Mouse (Mus musculus): ENCODE measurements around the gene Aebp1. TPM values are rescaled to one million over a fixed set of nuclear protein-coding genes. Genes with fewer than 3 reads are reported as not detected.

The Aebp1 gene
- polyA plus RNA-seq, 1 experiment from 2014 or later: 20.4 TPM

DNA sequence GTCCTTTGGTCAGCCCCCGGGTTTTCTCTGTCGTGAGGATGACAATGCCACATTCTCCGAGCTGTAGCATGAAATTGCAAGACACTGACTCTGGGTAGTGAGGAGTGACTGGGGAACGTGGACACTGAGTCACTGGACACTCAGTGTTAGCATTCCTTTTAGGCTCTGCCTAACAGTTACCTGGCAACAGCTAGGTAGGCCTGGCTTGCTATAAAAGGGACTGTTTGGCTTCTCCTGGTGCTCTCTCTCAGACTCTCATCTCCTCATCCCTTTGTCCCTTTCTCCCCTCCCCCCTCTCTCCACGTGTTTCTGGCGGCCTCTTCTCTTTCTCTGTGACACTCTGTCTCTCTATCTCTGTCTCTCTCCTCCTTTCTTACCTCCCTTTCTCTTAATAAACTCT, 40.6 kb downstream of the Aebp1 start:
- H3K9ac ChIP-seq (ENCODE audit: low read length): peak overlapping the region; percentile 67
- WGBS: 7% methylated on average over 6 of the region's 6 CpGs
- peak overlapping the region; percentile 65 for H3K4me2 ChIP-seq (ENCODE audit: low read depth, low read length, severe bottlenecking)
- no peaks in the 10 kb centered on the region for H3K36me3 ChIP-seq (ENCODE audit: control insufficient read depth, insufficient read depth, low read length)
- DNase-seq (ENCODE audit: low spot score) (no peak), ATAC-seq (replicated peaks; ENCODE audit: low FRiP score) (0 out of 2 replicates have a peak, but pooled peaks have one; percentile 4)
- peak overlapping the region; percentile 34 for H3K4me3 ChIP-seq (ENCODE audit: low read depth, low read length)
- no peak overlapping the region for H3K27ac ChIP-seq (ENCODE audit: low read depth, low read length)
- peaks cover 10% of the 10 kb centered on the region; the same call in 1 of the 2 replicates for H3K4me1 ChIP-seq (replicated peaks; ENCODE audit: control insufficient read depth, insufficient read depth, low read length)
- H3K9me3 ChIP-seq (ENCODE audit: control insufficient read depth, low read length): no peaks in the 10 kb centered on the region
- H3K27me3 ChIP-seq (ENCODE audit: control insufficient read depth, insufficient read depth, low read length): no peaks in the 10 kb centered on the region; the same call in none of the 2 replicates

DNA sequence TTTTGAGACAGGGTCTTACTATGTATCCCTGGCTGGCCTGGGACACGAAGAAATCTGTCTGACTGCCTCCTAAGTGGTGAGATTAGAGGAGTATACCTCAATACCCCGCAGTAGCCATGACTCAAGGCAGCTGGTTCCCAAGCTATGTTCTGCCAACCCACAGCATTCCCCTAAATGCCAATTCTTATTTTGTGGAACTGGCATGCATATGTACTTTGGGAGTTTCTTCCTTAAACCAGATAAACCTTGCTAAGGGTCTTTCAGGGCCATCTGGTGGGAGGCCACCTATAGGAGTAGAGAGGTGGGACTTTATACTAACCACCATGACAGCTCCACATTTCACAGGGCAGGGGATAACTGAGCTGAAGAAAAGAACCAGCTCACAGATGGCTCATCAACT, 42.1 kb downstream of the Aebp1 start:
- no peak overlapping the region for H3K4me2 ChIP-seq (ENCODE audit: low read depth, low read length, severe bottlenecking)
- ATAC-seq (replicated peaks; ENCODE audit: low FRiP score) (no peak), DNase-seq (ENCODE audit: low spot score) (no peak)
- no peaks in the 10 kb centered on the region for H3K9me3 ChIP-seq (ENCODE audit: control insufficient read depth, low read length)
- no peak overlapping the region for H3K27ac ChIP-seq (ENCODE audit: low read depth, low read length)
- no peaks in the 10 kb centered on the region for H3K36me3 ChIP-seq (ENCODE audit: control insufficient read depth, insufficient read depth, low read length)
- H3K27me3 ChIP-seq (ENCODE audit: control insufficient read depth, insufficient read depth, low read length): no peaks in the 10 kb centered on the region; the same call in 1 of the 2 replicates
- no peak overlapping the region for H3K4me3 ChIP-seq (ENCODE audit: low read depth, low read length)
- H3K4me1 ChIP-seq (replicated peaks; ENCODE audit: control insufficient read depth, insufficient read depth, low read length): peaks cover 8% of the 10 kb centered on the region; the same call in 1 of the 2 replicates
- 85% methylated on average over 2 of the region's 2 CpGs for WGBS
- no peak overlapping the region for H3K9ac ChIP-seq (ENCODE audit: low read length)

DNA sequence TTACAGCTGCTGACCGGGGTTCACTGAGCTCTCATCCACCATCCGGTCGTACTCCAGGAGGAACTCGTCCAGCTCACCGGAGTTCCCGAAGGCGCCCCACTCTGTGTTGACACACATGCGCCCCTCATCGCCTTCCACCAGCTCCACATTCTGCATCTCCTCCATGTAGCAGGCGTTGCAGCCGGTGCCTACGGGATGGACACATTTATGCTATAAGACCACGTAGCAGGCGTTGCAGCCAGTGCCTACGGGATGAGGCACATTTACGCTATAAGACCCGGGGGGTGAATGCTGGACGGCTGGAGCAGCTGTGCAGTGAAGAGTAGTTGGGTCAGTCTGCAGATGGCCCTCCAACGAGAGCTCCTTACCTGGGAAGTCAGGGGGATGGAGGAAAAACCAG, 42.6 kb downstream of the Aebp1 start:
- Histone ChIP-seq H3K27me3 (ENCODE audit: control insufficient read depth, insufficient read depth, low read length) (no peaks in the 10 kb centered on the region; the same call in 1 of the 2 replicates), H3K27ac (ENCODE audit: low read depth, low read length) (no peak overlapping the region), H3K4me1 (replicated peaks; ENCODE audit: control insufficient read depth, insufficient read depth, low read length) (peaks cover 8% of the 10 kb centered on the region; the same call in 1 of the 2 replicates), H3K9me3 (ENCODE audit: control insufficient read depth, low read length) (no peaks in the 10 kb centered on the region), H3K36me3 (ENCODE audit: control insufficient read depth, insufficient read depth, low read length) (no peaks in the 10 kb centered on the region), H3K4me2 (ENCODE audit: low read depth, low read length, severe bottlenecking) (no peak overlapping the region), H3K4me3 (ENCODE audit: low read depth, low read length) (no peak overlapping the region), H3K9ac (ENCODE audit: low read length) (no peak overlapping the region)
- WGBS: 93% methylated on average over 19 of the region's 19 CpGs
- ATAC-seq (replicated peaks; ENCODE audit: low FRiP score) (no peak), DNase-seq (ENCODE audit: low spot score) (no peak)

DNA sequence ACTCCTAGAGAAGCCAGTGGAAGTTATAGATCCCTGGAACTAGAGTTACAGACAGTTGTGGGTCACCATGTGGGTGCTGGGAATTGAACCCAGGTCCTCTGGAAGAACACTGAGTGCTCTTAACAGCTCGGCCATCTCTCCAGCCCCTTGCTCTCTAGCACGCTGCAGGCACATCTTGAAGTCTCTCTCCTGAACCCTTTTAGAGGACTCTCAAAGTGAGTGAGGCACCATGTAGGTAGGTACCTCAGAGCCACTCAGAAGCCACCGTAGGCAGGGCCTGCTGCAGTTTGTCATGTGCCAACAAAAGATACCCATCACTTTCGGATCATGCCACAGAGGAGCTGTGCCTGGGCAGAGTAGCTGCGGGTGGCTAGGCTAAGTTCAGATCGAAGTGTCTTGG, 43.1 kb downstream of the Aebp1 start:
- H3K27ac ChIP-seq (ENCODE audit: low read depth, low read length): no peak overlapping the region
- 90% methylated on average over 6 of the region's 6 CpGs for WGBS
- no peaks in the 10 kb centered on the region for H3K9me3 ChIP-seq (ENCODE audit: control insufficient read depth, low read length)

DNA sequence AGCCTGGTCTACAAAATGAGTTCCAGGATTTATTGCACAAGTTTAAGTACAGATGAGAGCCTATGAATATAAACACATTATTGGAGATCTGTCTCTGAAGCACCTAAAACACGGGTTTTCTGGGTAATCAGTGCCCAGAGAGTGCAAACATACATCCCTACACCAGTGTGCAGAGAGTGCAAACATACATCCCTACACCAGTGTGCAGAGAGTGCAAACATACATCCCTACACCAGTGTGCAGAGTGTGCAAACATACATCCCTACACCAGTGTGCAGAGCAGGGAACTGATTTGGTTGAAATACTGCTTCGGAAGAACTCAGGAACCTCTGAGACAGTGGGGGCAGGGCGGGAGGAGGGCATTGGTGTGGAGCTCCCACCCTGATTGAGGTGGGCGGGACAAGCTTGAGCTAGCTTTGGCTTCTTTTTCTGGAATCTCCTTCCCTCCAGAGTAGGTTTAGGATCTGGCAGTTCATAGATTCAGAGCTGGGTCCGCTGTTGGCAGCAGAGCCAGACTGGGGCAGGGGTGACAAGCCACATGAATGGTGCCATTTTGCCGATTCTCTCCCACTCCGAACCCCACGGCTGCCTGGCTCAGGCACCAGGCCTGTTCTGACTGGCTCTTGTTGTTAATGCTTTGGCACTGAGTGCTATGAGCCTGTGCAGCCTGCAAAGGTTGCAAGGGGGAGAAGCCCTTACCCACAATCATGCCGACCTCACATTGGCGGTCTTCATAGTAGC, 44.2 kb downstream of the Aebp1 start:
- H3K9me3 ChIP-seq (ENCODE audit: control insufficient read depth, low read length): no peaks in the 10 kb centered on the region
- no peaks in the 10 kb centered on the region for H3K36me3 ChIP-seq (ENCODE audit: control insufficient read depth, insufficient read depth, low read length)
- H3K27me3 ChIP-seq (ENCODE audit: control insufficient read depth, insufficient read depth, low read length): no peaks in the 10 kb centered on the region; the same call in 1 of the 2 replicates
- ATAC-seq (replicated peaks; ENCODE audit: low FRiP score) (no peak), DNase-seq (ENCODE audit: low spot score) (peak; percentile 50)
- no peak overlapping the region for H3K27ac ChIP-seq (ENCODE audit: low read depth, low read length)
- 89% methylated on average over 10 of the region's 10 CpGs for WGBS
- H3K4me1 ChIP-seq (replicated peaks; ENCODE audit: control insufficient read depth, insufficient read depth, low read length): peaks cover 8% of the 10 kb centered on the region; the same call in 1 of the 2 replicates
- no peak overlapping the region for H3K4me3 ChIP-seq (ENCODE audit: low read depth, low read length)
- no peak overlapping the region for H3K4me2 ChIP-seq (ENCODE audit: low read depth, low read length, severe bottlenecking)
- H3K9ac ChIP-seq (ENCODE audit: low read length): no peak overlapping the region

More for the DNA sequence above, 43.1 kb downstream of the Aebp1 start:
- Histone ChIP-seq H3K4me2 (ENCODE audit: low read depth, low read length, severe bottlenecking) (no peak overlapping the region), H3K36me3 (ENCODE audit: control insufficient read depth, insufficient read depth, low read length) (no peaks in the 10 kb centered on the region), H3K4me1 (replicated peaks; ENCODE audit: control insufficient read depth, insufficient read depth, low read length) (peaks cover 8% of the 10 kb centered on the region; the same call in 1 of the 2 replicates), H3K27me3 (ENCODE audit: control insufficient read depth, insufficient read depth, low read length) (no peaks in the 10 kb centered on the region; the same call in 1 of the 2 replicates), H3K9ac (ENCODE audit: low read length) (no peak overlapping the region), H3K4me3 (ENCODE audit: low read depth, low read length) (no peak overlapping the region)
- no peak for DNase-seq (ENCODE audit: low spot score)
- ATAC-seq (replicated peaks; ENCODE audit: low FRiP score): no peak

DNA sequence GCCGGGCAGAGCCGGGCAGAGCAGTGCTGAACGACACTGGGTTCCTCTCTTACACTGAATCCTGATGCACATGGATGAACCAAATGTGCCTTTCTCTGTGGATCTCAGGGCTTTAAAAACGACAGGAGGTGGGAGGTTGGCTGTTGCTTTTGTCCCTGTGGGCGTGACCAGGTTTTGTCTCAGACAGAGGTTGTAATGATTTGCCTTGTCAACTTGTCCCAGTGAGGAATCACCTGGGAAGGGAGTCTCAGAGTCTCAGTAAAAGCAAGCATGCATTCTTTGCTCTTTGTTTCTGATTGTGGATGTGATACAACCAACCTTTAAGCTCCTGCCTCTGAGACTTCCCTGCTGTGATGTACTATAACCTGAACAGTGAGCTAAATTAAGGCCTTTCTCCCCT, 45.3 kb downstream of the Aebp1 start:
- Histone ChIP-seq H3K9ac (ENCODE audit: low read length) (no peak overlapping the region), H3K36me3 (ENCODE audit: control insufficient read depth, insufficient read depth, low read length) (no peaks in the 10 kb centered on the region), H3K27me3 (ENCODE audit: control insufficient read depth, insufficient read depth, low read length) (no peaks in the 10 kb centered on the region), H3K4me2 (ENCODE audit: low read depth, low read length, severe bottlenecking) (no peak overlapping the region), H3K9me3 (ENCODE audit: control insufficient read depth, low read length) (no peaks in the 10 kb centered on the region), H3K4me1 (replicated peaks; ENCODE audit: control insufficient read depth, insufficient read depth, low read length) (peaks cover 5% of the 10 kb centered on the region; the same call in 1 of the 2 replicates), H3K4me3 (ENCODE audit: low read depth, low read length) (no peak overlapping the region), H3K27ac (ENCODE audit: low read depth, low read length) (no peak overlapping the region)
- 45% methylated on average over 5 of the region's 5 CpGs for WGBS
- no peak for ATAC-seq (replicated peaks; ENCODE audit: low FRiP score)
- DNase-seq (ENCODE audit: low spot score): no peak

DNA sequence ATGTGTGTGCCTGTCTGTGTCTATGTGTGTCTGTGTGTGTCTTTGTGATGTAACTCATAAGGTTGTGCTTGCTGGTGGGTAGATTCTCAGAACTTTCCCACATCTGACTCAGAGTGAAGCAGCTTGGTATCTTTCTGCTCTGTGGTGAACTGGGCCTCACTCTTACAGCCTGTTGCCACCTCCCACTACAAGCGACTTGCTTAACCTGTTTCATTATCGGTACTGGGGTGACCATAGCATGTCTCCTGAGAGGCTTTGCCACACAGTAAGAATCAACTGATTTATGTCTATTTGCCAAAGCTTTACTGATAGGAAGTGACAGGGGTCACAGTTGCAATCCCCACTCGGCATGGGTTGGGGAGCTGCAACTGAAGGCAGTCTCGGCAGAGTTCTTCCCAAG, 46.9 kb downstream of the Aebp1 start:
- no peaks in the 10 kb centered on the region for H3K27me3 ChIP-seq (ENCODE audit: control insufficient read depth, insufficient read depth, low read length)
- H3K9ac ChIP-seq (ENCODE audit: low read length): no peak overlapping the region
- H3K4me3 ChIP-seq (ENCODE audit: low read depth, low read length): no peak overlapping the region
- no peak overlapping the region for H3K4me2 ChIP-seq (ENCODE audit: low read depth, low read length, severe bottlenecking)
- H3K4me1 ChIP-seq (replicated peaks; ENCODE audit: control insufficient read depth, insufficient read depth, low read length): 0 out of 2 replicates have a peak, but pooled peaks cover 2% of the 10 kb centered on the region
- H3K9me3 ChIP-seq (ENCODE audit: control insufficient read depth, low read length): no peaks in the 10 kb centered on the region
- no peaks in the 10 kb centered on the region for H3K36me3 ChIP-seq (ENCODE audit: control insufficient read depth, insufficient read depth, low read length)
- WGBS: 90% methylated on average over 4 of the region's 4 CpGs
- no peak overlapping the region for H3K27ac ChIP-seq (ENCODE audit: low read depth, low read length)
- DNase-seq (ENCODE audit: low spot score) (no peak), ATAC-seq (replicated peaks; ENCODE audit: low FRiP score) (no peak)

DNA sequence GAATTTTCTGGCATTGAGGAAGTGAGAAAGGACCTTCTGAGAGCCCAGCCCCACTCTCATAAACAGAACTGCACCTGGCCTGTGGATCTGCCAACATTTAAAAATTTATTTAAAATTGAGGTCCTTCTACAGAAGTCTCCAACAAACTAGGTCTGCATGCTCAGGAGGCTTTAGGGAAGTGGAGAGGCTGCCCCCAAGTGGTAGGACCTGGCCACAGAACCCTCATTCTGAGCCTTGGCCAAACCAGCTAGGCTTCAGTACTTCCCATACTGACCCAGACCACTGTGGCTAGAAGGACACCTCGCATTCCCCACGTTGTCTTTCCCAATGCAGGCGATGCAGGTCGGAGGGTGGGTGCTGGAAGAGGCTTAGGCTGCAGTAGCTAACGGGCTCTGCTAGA, 50.9 kb downstream of the Aebp1 start:
- ATAC-seq (replicated peaks; ENCODE audit: low FRiP score) (no peak), DNase-seq (ENCODE audit: low spot score) (peak; percentile 65)
- Histone ChIP-seq H3K4me1 (replicated peaks; ENCODE audit: control insufficient read depth, insufficient read depth, low read length) (no peaks in the 10 kb centered on the region), H3K9me3 (ENCODE audit: control insufficient read depth, low read length) (no peaks in the 10 kb centered on the region), H3K4me2 (ENCODE audit: low read depth, low read length, severe bottlenecking) (no peak overlapping the region), H3K9ac (ENCODE audit: low read length) (no peak overlapping the region), H3K36me3 (ENCODE audit: control insufficient read depth, insufficient read depth, low read length) (no peaks in the 10 kb centered on the region), H3K27ac (ENCODE audit: low read depth, low read length) (no peak overlapping the region), H3K4me3 (ENCODE audit: low read depth, low read length) (no peak overlapping the region), H3K27me3 (ENCODE audit: control insufficient read depth, insufficient read depth, low read length) (no peaks in the 10 kb centered on the region)
- WGBS: 24% methylated on average over 5 of the region's 5 CpGs

DNA sequence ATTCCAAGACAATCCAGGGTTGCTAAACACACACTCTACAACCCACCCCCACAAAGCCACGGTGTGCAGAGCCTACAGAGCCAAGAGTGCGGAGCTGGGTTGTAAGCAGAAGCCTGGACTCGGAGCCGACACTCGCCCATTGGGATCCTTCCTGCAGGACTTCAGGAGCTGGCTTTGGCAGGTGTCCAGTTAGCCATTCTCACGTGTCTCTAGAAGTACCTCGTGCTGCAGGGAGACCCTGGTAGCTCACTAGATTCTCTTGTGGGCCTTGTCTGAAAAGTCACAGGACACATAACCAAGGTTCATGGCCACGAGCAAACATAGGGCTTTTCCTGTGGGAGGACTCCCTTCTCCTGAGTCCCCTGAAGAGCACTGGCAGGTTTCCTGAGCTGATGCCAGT, 51.5 kb downstream of the Aebp1 start:
- no peak for DNase-seq (ENCODE audit: low spot score)
- H3K4me2 ChIP-seq (ENCODE audit: low read depth, low read length, severe bottlenecking): no peak overlapping the region
- ATAC-seq (replicated peaks; ENCODE audit: low FRiP score): no peak
- 72% methylated on average over 8 of the region's 8 CpGs for WGBS
- H3K4me3 ChIP-seq (ENCODE audit: low read depth, low read length): no peak overlapping the region
- no peaks in the 10 kb centered on the region for H3K9me3 ChIP-seq (ENCODE audit: control insufficient read depth, low read length)
- H3K9ac ChIP-seq (ENCODE audit: low read length): no peak overlapping the region
- H3K36me3 ChIP-seq (ENCODE audit: control insufficient read depth, insufficient read depth, low read length): no peaks in the 10 kb centered on the region
- H3K27me3 ChIP-seq (ENCODE audit: control insufficient read depth, insufficient read depth, low read length): no peaks in the 10 kb centered on the region
- H3K4me1 ChIP-seq (replicated peaks; ENCODE audit: control insufficient read depth, insufficient read depth, low read length): no peaks in the 10 kb centered on the region
- H3K27ac ChIP-seq (ENCODE audit: low read depth, low read length): no peak overlapping the region
